Mouse (Mus musculus) liver, embryonic 16.5 days (tissue): ENCODE results near the gene Trip11. TPM values are rescaled to one million over a fixed set of nuclear protein-coding genes. Genes with fewer than 3 reads are reported as not detected.

ENCODE experiments used
- ATAC-seq: fragments of 200-750 bp; cut with Nextera tagmentation; 2 replicates; pipeline ENCODE4 v1.8.0; 2017; ENCODE audit warnings: low read depth, mild to moderate bottlenecking, moderate number of reproducible peaks, moderate library complexity
- H3K27ac ChIP-seq: fragments of 300-500 bp; sonication (generic); 2 replicates; pipeline ENCODE4 v1.5.1; 2014; ENCODE audit warnings: mild to moderate bottlenecking, low read length
- H3K27me3 ChIP-seq: fragments of 300-500 bp; sonication (generic); 2 replicates; pipeline ENCODE4 v1.6.1; 2014; ENCODE audit warnings: low read depth, low read length, mixed read lengths; ENCODE audit not compliant: control insufficient read depth, insufficient read depth
- H3K36me3 ChIP-seq: fragments of 300-500 bp; sonication (generic); 2 replicates; pipeline ENCODE4 v1.6.1; 2014; ENCODE audit warnings: mild to moderate bottlenecking; ENCODE audit not compliant: control insufficient read depth, insufficient read depth
- H3K4me1 ChIP-seq: fragments of 300-500 bp; sonication (generic); 2 replicates; pipeline ENCODE4 v1.6.1; 2014; ENCODE audit warnings: low read depth, low read length, mixed read lengths; ENCODE audit not compliant: control insufficient read depth
- H3K4me2 ChIP-seq: fragments of 300-500 bp; sonication (generic); 2 replicates; pipeline ENCODE4 v1.6.1; 2014; ENCODE audit warnings: low read depth, low read length, mixed read lengths
- H3K4me3 ChIP-seq: fragments of 300-500 bp; sonication (generic); 2 replicates; pipeline ENCODE4 v1.5.1; 2014; ENCODE audit warnings: low read depth, mild to moderate bottlenecking, low read length
- H3K9ac ChIP-seq: fragments of 300-500 bp; sonication (generic); 2 replicates; pipeline ENCODE4 v1.6.1; 2014; ENCODE audit warnings: low read depth, low read length
- H3K9me3 ChIP-seq: fragments of 300-500 bp; sonication (generic); replicated peaks from 2 replicates; pipeline ENCODE4 v1.6.1; 2016; ENCODE audit warnings: low read length; ENCODE audit not compliant: control insufficient read depth
- WGBS: fragments of 180-500 bp; shearing (Covaris S2); extraction: QIAGEN DNeasy Blood & Tissue Kit; methylation state at CpG from one replicate; pipeline ENCODE4 v1.1.7; 2014; ENCODE audit not compliant: insufficient replicate concordance; 5-methylcytosine and 5-hydroxymethylcytosine counted together
- polyA plus RNA-seq: library from polyadenylated mRNA; unstranded; fragments of >200 nt; fragmentation: Nextera tagmentation; extraction: Ambion mirVana; gene quantifications from 2 replicates; pipeline ENCODE4 v1.2.1, GENCODE M21; 2015

Trip11 gene
- polyA plus RNA-seq, 1 experiment from 2014 or later: 7.9 TPM

- 78% methylated on average over 7 of the region's 7 CpGs for WGBS
- ATAC-seq: no peak
- Histone ChIP-seq H3K36me3 (peaks cover 26% of the 10 kb centered on the region), H3K4me2 (no peak overlapping the region), H3K4me3 (no peak overlapping the region), H3K9ac (no peak overlapping the region), H3K27me3 (no peaks in the 10 kb centered on the region), H3K27ac (no peak overlapping the region), H3K9me3 (no peaks in the 10 kb centered on the region), H3K4me1 (no peaks in the 10 kb centered on the region)
Observed at GRCm38 (mm10) chr12:101937572-101937971, 24.5 kb upstream of the Trip11 start.

GRCm38 (mm10) chr12:101935223-101935622, 22.2 kb upstream of the Trip11 start:
- Histone ChIP-seq H3K4me1 (no peaks in the 10 kb centered on the region), H3K4me2 (no peak overlapping the region), H3K4me3 (no peak overlapping the region), H3K27me3 (no peaks in the 10 kb centered on the region), H3K9me3 (no peaks in the 10 kb centered on the region), H3K9ac (no peak overlapping the region), H3K36me3 (peaks cover 18% of the 10 kb centered on the region), H3K27ac (no peak overlapping the region)
- no peak for ATAC-seq
- 78% methylated on average over 3 of the region's 3 CpGs for WGBS

GRCm38 (mm10) chr12:101928423-101928822, 15.4 kb upstream of the Trip11 start:
- no peak for ATAC-seq
- peaks cover 10% of the 10 kb centered on the region for H3K36me3 ChIP-seq

GRCm38 (mm10) chr12:101922313-101922712, 9.2 kb upstream of the Trip11 start:
- Histone ChIP-seq H3K4me1 (no peaks in the 10 kb centered on the region), H3K9ac (no peak overlapping the region), H3K27ac (no peak overlapping the region), H3K27me3 (no peaks in the 10 kb centered on the region), H3K9me3 (no peaks in the 10 kb centered on the region), H3K4me3 (no peak overlapping the region), H3K4me2 (no peak overlapping the region), H3K36me3 (0 out of 2 replicates have a peak, but pooled peaks cover 5% of the 10 kb centered on the region)
- ATAC-seq: no peak
- WGBS: 82% methylated on average over 6 of the region's 6 CpGs

More at GRCm38 (mm10) chr12:101928423-101928822, 15.4 kb upstream of the Trip11 start:
- H3K9me3 ChIP-seq: no peaks in the 10 kb centered on the region
- no peaks in the 10 kb centered on the region for H3K27me3 ChIP-seq
- no peak overlapping the region for H3K4me2 ChIP-seq
- H3K27ac ChIP-seq: no peak overlapping the region
- H3K4me3 ChIP-seq: no peak overlapping the region
- H3K9ac ChIP-seq: no peak overlapping the region
- H3K4me1 ChIP-seq: no peaks in the 10 kb centered on the region
- 56% methylated on average over 1 of the region's 1 CpGs for WGBS

GRCm38 (mm10) chr12:101919847-101920246, 6.8 kb upstream of the Trip11 start:
- 69% methylated on average over 3 of the region's 3 CpGs for whole genome bisulfite sequencing
- Histone ChIP-seq H3K27me3 (no peaks in the 10 kb centered on the region), H3K9ac (no peak overlapping the region), H3K9me3 (no peaks in the 10 kb centered on the region), H3K36me3 (0 out of 2 replicates have a peak, but pooled peaks cover 2% of the 10 kb centered on the region), H3K4me1 (no peaks in the 10 kb centered on the region), H3K4me3 (no peak overlapping the region), H3K4me2 (no peak overlapping the region), H3K27ac (no peak overlapping the region)
- no peak for ATAC-seq

- Histone ChIP-seq H3K4me2 (no peak overlapping the region), H3K27ac (no peak overlapping the region)
- ATAC-seq: no peak
Observed at GRCm38 (mm10) chr12:101917165-101917564, 4.1 kb upstream of the Trip11 start.

GRCm38 (mm10) chr12:101911346-101911745, 1.7 kb downstream of the Trip11 start:
- Histone ChIP-seq H3K27me3 (no peaks in the 10 kb centered on the region), H3K4me2 (peak overlapping the region; percentile 90), H3K4me3 (peak overlapping the region; percentile 91), H3K9ac (no peak overlapping the region), H3K4me1 (peaks cover 16% of the 10 kb centered on the region), H3K9me3 (no peaks in the 10 kb centered on the region), H3K27ac (no peak overlapping the region), H3K36me3 (peaks cover 11% of the 10 kb centered on the region; the same call in 1 of the 2 replicates)
- WGBS: 74% methylated on average over 3 of the region's 3 CpGs
- no peak for ATAC-seq

More at GRCm38 (mm10) chr12:101917165-101917564, 4.1 kb upstream of the Trip11 start:
- Histone ChIP-seq H3K27me3 (no peaks in the 10 kb centered on the region), H3K4me1 (peaks cover 5% of the 10 kb centered on the region), H3K36me3 (no peaks in the 10 kb centered on the region), H3K9ac (no peak overlapping the region), H3K4me3 (no peak overlapping the region), H3K9me3 (no peaks in the 10 kb centered on the region)

GRCm38 (mm10) chr12:101910360-101910759, 2.7 kb downstream of the Trip11 start:
- Histone ChIP-seq H3K27me3 (no peaks in the 10 kb centered on the region), H3K9ac (no peak overlapping the region), H3K4me3 (no peak overlapping the region), H3K4me1 (peaks cover 16% of the 10 kb centered on the region), H3K36me3 (peaks cover 11% of the 10 kb centered on the region; the same call in 1 of the 2 replicates), H3K27ac (no peak overlapping the region), H3K4me2 (no peak overlapping the region), H3K9me3 (no peaks in the 10 kb centered on the region)
- no peak for ATAC-seq
- 81% methylated on average over 6 of the region's 6 CpGs for WGBS

GRCm38 (mm10) chr12:101905817-101906216, 7.2 kb downstream of the Trip11 start:
- no peak overlapping the region for H3K9ac ChIP-seq
- no peak overlapping the region for H3K27ac ChIP-seq
- no peaks in the 10 kb centered on the region for H3K27me3 ChIP-seq
- WGBS: 53% methylated on average over 12 of the region's 12 CpGs
- H3K4me3 ChIP-seq: no peak overlapping the region
- H3K4me2 ChIP-seq: no peak overlapping the region
- peaks cover 11% of the 10 kb centered on the region; the same call in 1 of the 2 replicates for H3K36me3 ChIP-seq
- H3K9me3 ChIP-seq: no peaks in the 10 kb centered on the region
- no peaks in the 10 kb centered on the region; the same call in 1 of the 2 replicates for H3K4me1 ChIP-seq
- ATAC-seq: no peak
